29 mouse cellular contexts compared by ENCODE assay signal in the genomic region with DNA sequence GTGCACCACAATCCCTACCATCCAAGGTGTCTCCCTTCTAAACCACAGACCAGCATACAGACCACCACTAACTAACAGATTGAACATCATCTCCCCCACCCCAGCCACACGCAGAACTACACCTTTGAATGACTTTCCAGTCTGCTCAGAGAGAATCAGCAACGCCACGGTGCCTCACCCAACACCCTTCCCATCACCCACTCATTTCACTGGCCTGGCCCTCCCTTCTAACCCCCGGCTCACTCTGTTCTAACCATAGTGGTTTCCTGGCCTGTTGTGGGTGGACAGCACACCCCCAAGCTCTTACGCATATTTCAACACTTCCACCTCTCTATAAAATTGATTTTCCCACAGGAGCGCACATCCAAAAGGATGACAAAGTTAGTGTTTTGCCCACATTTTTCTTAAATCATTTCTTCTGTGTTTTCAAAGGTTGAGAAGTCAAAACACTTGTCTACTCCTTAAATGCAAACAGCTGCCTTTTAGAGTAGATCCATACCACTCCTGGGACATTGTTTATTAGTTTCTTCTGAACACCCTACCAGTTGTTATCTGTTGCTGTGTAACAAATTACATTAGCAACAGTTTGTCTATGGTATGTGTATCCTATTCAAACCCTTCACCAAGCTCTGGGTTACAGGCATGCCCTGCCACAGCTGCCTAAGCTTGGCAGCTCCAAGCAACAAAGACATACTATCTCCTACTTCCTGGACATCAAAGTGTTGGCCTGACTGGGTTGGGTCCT.
DNase-seq lines count a peak whose midpoint lies in the region; ATAC-seq lines count a peak whose summit lies in the region.
"Had no signal": no experiment of that assay in that cellular context is flagged by ENCODE, and none has a peak within 500 bp of the region (broad histone marks: within the 10 kb centered on the region; RNA-seq: fewer than 3 reads in every experiment).

No protein-coding gene starts in this region.

- H3K4me3 ChIP-seq in embryonic facial prominence, embryonic 13.5 days: no peak overlapping the region
- no peak overlapping the region for H3K4me3 ChIP-seq in embryonic facial prominence, embryonic 10.5 days
- H3K4me3 ChIP-seq in embryonic facial prominence, embryonic 15.5 days (replicated peaks): no peak overlapping the region
- H3K4me3 ChIP-seq: heart, adult 2 months; heart, embryonic 13.5 days; hindbrain, embryonic 15.5 days; lung, embryonic 15.5 days; midbrain, embryonic 10.5 days; midbrain, embryonic 15.5 days; neural tube, embryonic 15.5 days; stomach, embryonic 15.5 days had no signal

- H3K4me1 ChIP-seq in embryonic facial prominence, embryonic 13.5 days: peaks cover 18% of the 10 kb centered on the region
- H3K4me1 ChIP-seq in embryonic facial prominence, embryonic 10.5 days: peaks cover 6% of the 10 kb centered on the region
- H3K4me1 ChIP-seq in embryonic facial prominence, embryonic 15.5 days: peaks cover 14% of the 10 kb centered on the region; the same call in 1 of the 2 replicates
- H3K4me1 ChIP-seq: hindbrain, embryonic 15.5 days; midbrain, embryonic 10.5 days; midbrain, embryonic 15.5 days; neural tube, embryonic 15.5 days had no signal

- WGBS in embryonic facial prominence, embryonic 13.5 days: 70% methylated on average over 6 of the region's 6 CpGs
- 89% methylated on average over 6 of the region's 6 CpGs for WGBS in embryonic facial prominence, embryonic 10.5 days
- 57% methylated on average over 6 of the region's 6 CpGs for WGBS in embryonic facial prominence, embryonic 15.5 days

- 0 out of 2 replicates have a peak, but pooled peaks have one; percentile 56 for ATAC-seq in embryonic facial prominence, embryonic 13.5 days (ENCODE audit: insufficient number of reproducible peaks, insufficient read depth, low FRiP score, low TSS enrichment, low read depth)
- peak; percentile 75 for ATAC-seq in embryonic facial prominence, embryonic 15.5 days (ENCODE audit: insufficient number of reproducible peaks, low FRiP score, low TSS enrichment, low read depth)
- ATAC-seq in megakaryocyte, adult 5-6 weeks (ENCODE audit: poor library complexity, severe bottlenecking): 0 out of 2 replicates have a peak, but pooled peaks have one; percentile 28
- ATAC-seq in erythroid progenitor cell, adult 5-6 weeks (replicated peaks; ENCODE audit: low FRiP score, poor library complexity, severe bottlenecking): no peak
- ATAC-seq: forebrain, embryonic 14.5 days; inflammation-experienced regulatory T-cells, adult 6 months; midbrain, embryonic 15.5 days had no signal

- no peaks in the 10 kb centered on the region for H3K36me3 ChIP-seq in embryonic facial prominence, embryonic 13.5 days
- H3K36me3 ChIP-seq in embryonic facial prominence, embryonic 10.5 days (replicated peaks): no peaks in the 10 kb centered on the region
- no peaks in the 10 kb centered on the region for H3K36me3 ChIP-seq in embryonic facial prominence, embryonic 15.5 days
- H3K36me3 ChIP-seq: heart, embryonic 13.5 days; hindbrain, embryonic 15.5 days; lung, embryonic 15.5 days; midbrain, embryonic 10.5 days; midbrain, embryonic 15.5 days; neural tube, embryonic 15.5 days; stomach, embryonic 15.5 days had no signal

- peak overlapping the region; percentile 55 for H3K27ac ChIP-seq in embryonic facial prominence, embryonic 13.5 days
- no peak overlapping the region for H3K27ac ChIP-seq in embryonic facial prominence, embryonic 10.5 days (replicated peaks)
- no peak overlapping the region; the same call in 1 of the 2 replicates for H3K27ac ChIP-seq in embryonic facial prominence, embryonic 15.5 days (replicated peaks)
- H3K27ac ChIP-seq: heart, adult 2 months; heart, embryonic 13.5 days; hindbrain, embryonic 15.5 days; liver, embryonic 14.5 days; lung, embryonic 15.5 days; macrophage; midbrain, embryonic 10.5 days; midbrain, embryonic 15.5 days; neural tube, embryonic 15.5 days; stomach, embryonic 15.5 days had no signal

- H3K4me2 ChIP-seq in embryonic facial prominence, embryonic 13.5 days: no peak overlapping the region
- H3K4me2 ChIP-seq in embryonic facial prominence, embryonic 15.5 days (replicated peaks): no peak overlapping the region
- H3K4me2 ChIP-seq: heart, embryonic 13.5 days; hindbrain, embryonic 15.5 days; lung, embryonic 15.5 days; midbrain, embryonic 15.5 days; neural tube, embryonic 15.5 days; stomach, embryonic 15.5 days had no signal

- no peak overlapping the region for H3K9ac ChIP-seq in embryonic facial prominence, embryonic 13.5 days
- H3K9ac ChIP-seq in embryonic facial prominence, embryonic 15.5 days: no peak overlapping the region
- H3K9ac ChIP-seq: heart, embryonic 13.5 days; hindbrain, embryonic 15.5 days; liver, embryonic 14.5 days; lung, embryonic 15.5 days; midbrain, embryonic 15.5 days; neural tube, embryonic 15.5 days; stomach, embryonic 15.5 days had no signal

- no peaks in the 10 kb centered on the region for H3K27me3 ChIP-seq in embryonic facial prominence, embryonic 13.5 days
- H3K27me3 ChIP-seq in embryonic facial prominence, embryonic 10.5 days (replicated peaks; ENCODE audit: low read depth, poor library complexity, severe bottlenecking): no peaks in the 10 kb centered on the region
- H3K27me3 ChIP-seq in embryonic facial prominence, embryonic 15.5 days: no peaks in the 10 kb centered on the region
- H3K27me3 ChIP-seq: heart, embryonic 13.5 days; hindbrain, embryonic 15.5 days; lung, embryonic 15.5 days; midbrain, embryonic 15.5 days; neural tube, embryonic 15.5 days; stomach, embryonic 15.5 days had no signal

- DNase-seq in embryonic facial prominence, embryonic 10.5 days (ENCODE audit: low spot score): no peak
- DNase-seq in 416B (ENCODE audit: low read depth): peak; percentile 5
- no peak for DNase-seq in thymus, postnatal 4 days
- DNase-seq: adrenal gland, postnatal 36 days; cerebellum, adult 18-20 months; cerebellum, postnatal 14 days; gastrocnemius, postnatal 25 days; heart, adult 2 months; heart, postnatal 10 days; kidney, adult 11 months; kidney, postnatal 14 days; liver; right cerebral cortex, postnatal 25 days; thymus, postnatal 14 days had no signal

- H3K9me3 ChIP-seq in embryonic facial prominence, embryonic 13.5 days: no peaks in the 10 kb centered on the region
- no peaks in the 10 kb centered on the region for H3K9me3 ChIP-seq in embryonic facial prominence, embryonic 10.5 days
- no peaks in the 10 kb centered on the region for H3K9me3 ChIP-seq in embryonic facial prominence, embryonic 15.5 days (replicated peaks)
- H3K9me3 ChIP-seq: heart, embryonic 13.5 days; hindbrain, embryonic 15.5 days; lung, embryonic 15.5 days; midbrain, embryonic 10.5 days; midbrain, embryonic 15.5 days; neural tube, embryonic 15.5 days; stomach, embryonic 15.5 days had no signal
